ENCODE assay signal across 17 mouse cellular contexts in the genomic region with DNA sequence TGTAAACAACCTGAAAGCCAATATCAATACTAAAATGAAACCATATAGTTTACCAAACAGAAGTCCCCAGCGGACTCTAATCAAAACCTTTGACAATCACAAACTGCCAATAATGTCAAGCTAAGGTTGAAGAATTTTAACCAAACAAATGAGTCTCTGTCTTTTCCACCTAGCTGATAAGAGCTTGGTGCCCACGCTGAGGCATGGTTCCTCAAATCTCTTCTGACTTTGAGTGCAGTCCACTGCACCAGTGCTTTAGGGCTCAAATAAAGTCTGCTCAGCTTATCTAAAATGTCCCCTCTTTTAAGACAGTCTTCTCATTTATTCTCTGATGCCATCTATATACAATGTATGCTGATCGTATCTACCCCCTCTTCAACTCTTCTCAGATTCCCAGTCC.
"Had no signal": no experiment of that assay in that cellular context is flagged by ENCODE, and none has a peak within 500 bp of the region (broad histone marks: within the 10 kb centered on the region; RNA-seq: fewer than 3 reads in every experiment).

No protein-coding gene starts in this region.

- H3K9ac ChIP-seq: neural tube, embryonic 12.5 days; neural tube, embryonic 13.5 days; neural tube, embryonic 15.5 days; stomach, embryonic 15.5 days had no signal

- H3K36me3 ChIP-seq: stomach, embryonic 15.5 days had no signal

- DNase-seq: retina, postnatal 1 day; right cerebral cortex, adult 18-20 months; right cerebral cortex, postnatal 14 days; right cerebral cortex, postnatal 25 days; right cerebral cortex, postnatal 4 days; spleen, adult 18-20 months; thymus, adult 18-20 months; thymus, adult 2 months; thymus, postnatal 14 days; thymus, postnatal 25 days; thymus, postnatal 36 days; thymus, postnatal 4 days had no signal

- H3K4me3 ChIP-seq: neural tube, embryonic 12.5 days; neural tube, embryonic 13.5 days; neural tube, embryonic 15.5 days; stomach, embryonic 15.5 days had no signal

- H3K27me3 ChIP-seq: neural tube, embryonic 12.5 days; neural tube, embryonic 13.5 days; neural tube, embryonic 15.5 days; stomach, embryonic 15.5 days had no signal

- H3K9me3 ChIP-seq: neural tube, embryonic 12.5 days; neural tube, embryonic 13.5 days; neural tube, embryonic 15.5 days; stomach, embryonic 15.5 days had no signal

- H3K4me1 ChIP-seq: neural tube, embryonic 12.5 days; neural tube, embryonic 13.5 days; neural tube, embryonic 15.5 days; stomach, embryonic 15.5 days had no signal

- H3K27ac ChIP-seq: neural tube, embryonic 12.5 days; neural tube, embryonic 13.5 days; neural tube, embryonic 15.5 days; stomach, embryonic 15.5 days; stomach, postnatal 0 days had no signal
